Mouse (Mus musculus) bone marrow, adult 2 months (tissue): ENCODE data around the gene Tbx10. TPM values are rescaled to one million over a fixed set of nuclear protein-coding genes. Genes with fewer than 3 reads are reported as not detected.
"Not testable (repeated sequence)": the region's sequence is repeated elsewhere in the genome, so short reads cannot be mapped to it uniquely, and the experiment has no call there.

ENCODE experiments used
- H3K27ac ChIP-seq: fragments of 200-500 bp; 2 replicates; pipeline ENCODE4 v1.5.1; 2012; ENCODE audit warnings: low read depth, mild to moderate bottlenecking, control low read depth, inconsistent platforms, low read length; ENCODE audit not compliant: control insufficient read depth, poor library complexity, insufficient read depth
- H3K4me1 ChIP-seq: fragments of 200-500 bp; 2 replicates; pipeline ENCODE4 v1.6.1; 2011; ENCODE audit warnings: low read length; ENCODE audit not compliant: control insufficient read depth, insufficient read depth
- H3K4me3 ChIP-seq: fragments of 200-500 bp; replicated peaks from 2 replicates; pipeline ENCODE3; 2011; ENCODE audit warnings: mild to moderate bottlenecking, low read depth, low read length, control low read depth; ENCODE audit not compliant: control insufficient read depth
- CTCF ChIP-seq: fragments of 200-500 bp; IDR thresholded peaks from 2 replicates; pipeline ENCODE4 v1.5.1; 2011; ENCODE audit warnings: low read length, control low read depth; ENCODE audit not compliant: control insufficient read depth, insufficient read depth
- POLR2A ChIP-seq: fragments of 200-500 bp; IDR thresholded peaks from 2 replicates; pipeline ENCODE4 v1.6.1; 2011; ENCODE audit warnings: low read depth, mild to moderate bottlenecking, control low read depth, low read length, borderline replicate concordance; ENCODE audit not compliant: control insufficient read depth
- WGBS: fragments of 180-500 bp; shearing (Covaris S2); methylation state at CpG from one replicate; pipeline ENCODE4 v1.1.7; 2018; 5-methylcytosine and 5-hydroxymethylcytosine counted together
- polyA plus RNA-seq: library from polyadenylated mRNA; stranded (reverse); fragments of >200 nt; gene quantifications from 2 replicates; pipeline ENCODE4 v1.2.4, GENCODE M21; 2011; ENCODE audit warnings: low replicate concordance; ENCODE audit not compliant: missing spikeins, insufficient read depth, insufficient read length

Gene Tbx10
- polyA plus RNA-seq, 1 experiment = not detected

GRCm38 (mm10) chr19:4047859-4048258 is 55.3 kb downstream of the Tbx10 start:
- 14% methylated on average over 4 of the region's 4 CpGs for WGBS
- TF ChIP-seq CTCF (peak; percentile 83), POLR2A (no peak)
- Histone ChIP-seq H3K4me3 (no peak overlapping the region), H3K4me1 (peaks cover 2% of the 10 kb centered on the region; the same call in 1 of the 2 replicates), H3K27ac (no peak overlapping the region)

GRCm38 (mm10) chr19:4049069-4049468 is 56.5 kb downstream of the Tbx10 start:
- H3K4me1 ChIP-seq, H3K4me3 ChIP-seq, H3K27ac ChIP-seq: not testable (repeated sequence)
- WGBS = 74% methylated on average over 5 of the region's 5 CpGs

Other genes with a start within 250 kb of the Tbx10 start
- 24.3 and 43.2 TPM in 2 replicates for gene Kmt5b, start 225.3 kb upstream of the Tbx10 start, polyA plus RNA-seq
- 9.2 and 17.3 TPM in 2 replicates for gene Chka, start 141.0 kb upstream of the Tbx10 start, polyA plus RNA-seq
- gene Tcirg1, start 85.6 kb upstream of the Tbx10 start, polyA plus RNA-seq = 116 and 292 TPM in 2 replicates
- 41.6 and 58.3 TPM in 2 replicates for gene Ndufs8, start 80.0 kb upstream of the Tbx10 start, polyA plus RNA-seq
- gene Aldh3b1, start 62.9 kb upstream of the Tbx10 start, polyA plus RNA-seq = 12.7 and 47.1 TPM in 2 replicates
- gene Unc93b1, start 57.6 kb upstream of the Tbx10 start, polyA plus RNA-seq = 80.1 and 177 TPM in 2 replicates
- gene Aldh3b3, start 34.1 kb upstream of the Tbx10 start, polyA plus RNA-seq = 1.6 and 4.4 TPM in 2 replicates
- 2.4 and 4.2 TPM in 2 replicates for gene Aldh3b2, start 20.4 kb upstream of the Tbx10 start, polyA plus RNA-seq
- 5.1 and 10.7 TPM in 2 replicates for gene Acy3, start 6.2 kb upstream of the Tbx10 start, polyA plus RNA-seq
- 9.7 and 18.1 TPM in 2 replicates for gene Nudt8, start 7.8 kb downstream of the Tbx10 start, polyA plus RNA-seq
- gene Gm49405, start 7.9 kb downstream of the Tbx10 start, polyA plus RNA-seq = 1.7 and 2.0 TPM in 2 replicates
- 5.2 and 7.8 TPM in 2 replicates for gene Doc2g, start 10.6 kb downstream of the Tbx10 start, polyA plus RNA-seq
- 61.7 and 118 TPM in 2 replicates for gene Ndufv1, start 20.1 kb downstream of the Tbx10 start, polyA plus RNA-seq
- gene Gstp1, start 45.2 kb downstream of the Tbx10 start, polyA plus RNA-seq = 125 and 187 TPM in 2 replicates
- 21.6 TPM in 1 of 2 replicates, not detected in the other for gene Gstp2, start 53.3 kb downstream of the Tbx10 start, polyA plus RNA-seq
- gene Gstp3, start 66.8 kb downstream of the Tbx10 start, polyA plus RNA-seq = 13.5 and 18.0 TPM in 2 replicates
- not detected in 2 replicates for gene Cabp2, start 88.8 kb downstream of the Tbx10 start, polyA plus RNA-seq
- gene Cdk2ap2, start 104.4 kb downstream of the Tbx10 start, polyA plus RNA-seq = 93.3 and 143 TPM in 2 replicates
- 72.3 and 159 TPM in 2 replicates for gene Pitpnm1, start 107.2 kb downstream of the Tbx10 start, polyA plus RNA-seq
- gene Aip, start 133.1 kb downstream of the Tbx10 start, polyA plus RNA-seq = 22.0 and 53.5 TPM in 2 replicates
- not detected in 2 replicates for gene Gpr152, start 147.0 kb downstream of the Tbx10 start, polyA plus RNA-seq
- gene Cabp4, start 151.3 kb downstream of the Tbx10 start, polyA plus RNA-seq = 0.29 and 0.60 TPM in 2 replicates
- gene Coro1b, start 155.9 kb downstream of the Tbx10 start, polyA plus RNA-seq = 75.8 and 114 TPM in 2 replicates
- gene Ptprcap, start 160.9 kb downstream of the Tbx10 start, polyA plus RNA-seq = 27.6 and 60.8 TPM in 2 replicates
- 51.8 and 86.1 TPM in 2 replicates for gene Rps6kb2, start 170.6 kb downstream of the Tbx10 start, polyA plus RNA-seq
- gene Carns1, start 182.7 kb downstream of the Tbx10 start, polyA plus RNA-seq = 23.3 and 52.9 TPM in 2 replicates
- 64.3 and 168 TPM in 2 replicates for gene Tbc1d10c, start 198.5 kb downstream of the Tbx10 start, polyA plus RNA-seq
- gene Ppp1ca, start 199.3 kb downstream of the Tbx10 start, polyA plus RNA-seq = 121 and 204 TPM in 2 replicates
- 24.2 and 39.8 TPM in 2 replicates for gene Rad9a, start 208.9 kb downstream of the Tbx10 start, polyA plus RNA-seq
- 10.3 and 25.4 TPM in 2 replicates for gene Clcf1, start 221.5 kb downstream of the Tbx10 start, polyA plus RNA-seq
- gene AC109138.7, start 221.6 kb downstream of the Tbx10 start, polyA plus RNA-seq = not detected in 2 replicates
- 31.7 and 54.7 TPM in 2 replicates for gene Pold4, start 239.1 kb downstream of the Tbx10 start, polyA plus RNA-seq